Mouse (Mus musculus): ENCODE measurements around the gene Slx1b. TPM values are rescaled to one million over a fixed set of nuclear protein-coding genes. Genes with fewer than 3 reads are reported as not detected.
"Not testable (repeated sequence)": the region's sequence is repeated elsewhere in the genome, so short reads cannot be mapped to it uniquely, and the experiment has no call there.

Gene Slx1b
- polyA plus RNA-seq, 1 experiment from 2014 or later = 8.8 TPM

DNA sequence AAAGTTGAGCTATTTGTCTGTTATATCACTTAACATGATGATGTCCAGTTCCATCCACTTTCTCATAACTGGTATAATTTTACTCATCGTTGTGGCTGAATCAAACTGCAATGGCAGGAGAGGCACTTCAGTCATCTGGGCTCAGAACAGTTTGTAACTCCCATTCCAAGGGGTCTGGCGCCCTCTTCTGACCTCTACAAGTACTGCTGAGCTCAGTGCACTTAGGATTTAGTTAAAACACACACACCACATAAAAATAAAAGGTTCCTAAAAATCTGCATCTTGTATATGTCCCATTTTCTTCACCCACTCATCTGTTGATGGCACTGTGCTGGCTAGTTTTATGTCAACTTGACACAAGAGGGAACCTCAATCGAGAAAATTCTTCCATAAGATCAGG is 2.3 kb downstream of the Slx1b start:
- peaks cover 9% of the 10 kb centered on the region; the same call in 1 of the 2 replicates for H3K4me1 ChIP-seq (ENCODE audit: control insufficient read depth, insufficient read depth, low read length)
- no peak overlapping the region for H3K27ac ChIP-seq (replicated peaks; ENCODE audit: low read depth, low read length)
- DNase-seq (ENCODE audit: low spot score) (peak; percentile 85), ATAC-seq (ENCODE audit: insufficient number of reproducible peaks, low FRiP score, low TSS enrichment, low read depth) (no peak)
- no peak overlapping the region for H3K4me3 ChIP-seq (ENCODE audit: low read depth, low read length)
- peaks cover 9% of the 10 kb centered on the region for H3K36me3 ChIP-seq (ENCODE audit: control insufficient read depth, insufficient read depth, low read length)
- H3K27me3 ChIP-seq (ENCODE audit: control insufficient read depth, insufficient read depth, low read length) = no peaks in the 10 kb centered on the region
- H3K4me2 ChIP-seq (ENCODE audit: low read depth, severe bottlenecking) = no peak overlapping the region
- no peaks in the 10 kb centered on the region for H3K9me3 ChIP-seq (ENCODE audit: control insufficient read depth, low read length)
- WGBS = 48% methylated on average over 3 of the region's 3 CpGs
- H3K9ac ChIP-seq (ENCODE audit: low read length) = no peak overlapping the region

DNA sequence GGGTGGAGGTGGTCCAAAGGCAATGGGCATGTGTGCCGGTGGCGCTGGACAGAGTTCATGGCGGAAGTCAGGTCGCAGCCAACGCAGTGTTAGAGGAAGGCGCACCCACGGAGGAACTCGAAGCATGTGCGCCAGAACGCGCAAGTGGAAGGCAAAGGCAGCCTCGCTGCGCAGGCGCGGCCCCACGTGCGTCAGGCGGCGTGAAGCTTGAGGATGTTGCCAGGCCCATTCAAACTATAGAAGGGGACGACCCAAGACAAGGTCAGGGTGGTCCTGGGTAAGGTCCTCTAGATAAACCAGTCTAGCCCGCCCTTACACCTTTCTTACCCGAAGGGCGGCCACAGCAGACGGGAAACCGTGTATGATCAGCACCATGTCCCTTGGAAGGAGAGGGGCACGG is 3.2 kb downstream of the Slx1b start:
- 96% methylated on average over 26 of the region's 26 CpGs for WGBS
- ATAC-seq (ENCODE audit: insufficient number of reproducible peaks, low FRiP score, low TSS enrichment, low read depth) = no peak
- H3K4me3 ChIP-seq (ENCODE audit: low read depth, low read length) = no peak overlapping the region

DNA sequence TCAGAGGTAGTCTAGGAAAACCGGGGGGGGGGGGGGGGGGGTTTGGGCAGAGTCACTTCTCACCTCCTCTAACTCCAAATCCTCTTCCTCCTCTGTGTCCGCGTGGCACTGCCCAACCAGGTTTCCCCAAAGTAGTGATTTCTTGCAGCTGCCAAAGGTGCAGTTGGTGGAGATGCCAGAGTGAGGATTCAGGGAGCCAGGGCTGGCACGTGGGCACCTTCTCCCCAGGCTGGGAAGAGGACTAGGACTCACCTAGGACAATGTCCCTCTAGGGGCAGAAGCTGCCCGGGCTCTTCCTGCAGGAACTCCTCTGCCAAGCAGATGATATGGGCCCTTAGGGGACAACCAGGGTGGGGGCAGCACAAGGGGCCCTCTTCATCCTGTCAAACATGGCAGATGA is 3.9 kb downstream of the Slx1b start:
- Histone ChIP-seq H3K9ac (ENCODE audit: low read length) (no peak overlapping the region), H3K27me3 (ENCODE audit: control insufficient read depth, insufficient read depth, low read length) (no peaks in the 10 kb centered on the region), H3K27ac (replicated peaks; ENCODE audit: low read depth, low read length) (no peak overlapping the region), H3K4me1 (ENCODE audit: control insufficient read depth, insufficient read depth, low read length) (peaks cover 7% of the 10 kb centered on the region; the same call in 1 of the 2 replicates), H3K4me3 (ENCODE audit: low read depth, low read length) (no peak overlapping the region), H3K36me3 (ENCODE audit: control insufficient read depth, insufficient read depth, low read length) (peaks cover 7% of the 10 kb centered on the region), H3K4me2 (ENCODE audit: low read depth, severe bottlenecking) (no peak overlapping the region), H3K9me3 (ENCODE audit: control insufficient read depth, low read length) (no peaks in the 10 kb centered on the region)
- DNase-seq (ENCODE audit: low spot score) = no peak
- ATAC-seq (ENCODE audit: insufficient number of reproducible peaks, low FRiP score, low TSS enrichment, low read depth) = no peak
- 80% methylated on average over 5 of the region's 5 CpGs for WGBS

More for the DNA sequence above, 3.2 kb downstream of the Slx1b start:
- no peak for DNase-seq (ENCODE audit: low spot score)
- Histone ChIP-seq H3K36me3 (ENCODE audit: control insufficient read depth, insufficient read depth, low read length) (peaks cover 7% of the 10 kb centered on the region), H3K9me3 (ENCODE audit: control insufficient read depth, low read length) (no peaks in the 10 kb centered on the region), H3K27me3 (ENCODE audit: control insufficient read depth, insufficient read depth, low read length) (no peaks in the 10 kb centered on the region), H3K4me1 (ENCODE audit: control insufficient read depth, insufficient read depth, low read length) (peaks cover 9% of the 10 kb centered on the region; the same call in 1 of the 2 replicates), H3K27ac (replicated peaks; ENCODE audit: low read depth, low read length) (no peak overlapping the region), H3K4me2 (ENCODE audit: low read depth, severe bottlenecking) (no peak overlapping the region), H3K9ac (ENCODE audit: low read length) (no peak overlapping the region)

DNA sequence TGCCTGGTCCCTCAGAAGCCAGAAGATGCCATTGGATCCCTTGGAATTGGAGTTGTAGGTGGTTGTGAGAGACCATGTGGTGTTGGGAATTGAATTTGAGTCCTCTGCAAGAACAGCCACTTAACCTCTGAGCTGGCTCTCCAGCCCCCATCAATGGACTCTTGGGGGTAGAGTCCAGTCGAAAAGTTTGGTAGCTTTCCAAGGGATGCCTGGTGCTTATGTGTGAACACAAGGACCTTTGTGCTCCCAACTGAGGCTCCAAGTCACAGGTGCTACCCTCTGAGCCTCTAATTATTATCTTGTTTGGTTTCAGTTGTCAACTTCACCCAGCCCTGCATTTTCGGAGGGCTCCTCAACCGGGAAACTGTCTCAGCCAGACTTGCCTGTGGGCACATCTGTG is 4.8 kb downstream of the Slx1b start:
- no peaks in the 10 kb centered on the region for H3K9me3 ChIP-seq (ENCODE audit: control insufficient read depth, low read length)
- 91% methylated on average over 3 of the region's 3 CpGs for WGBS
- H3K4me3 ChIP-seq (ENCODE audit: low read depth, low read length) = no peak overlapping the region
- no peak for DNase-seq (ENCODE audit: low spot score)
- no peak overlapping the region for H3K9ac ChIP-seq (ENCODE audit: low read length)
- peaks cover 4% of the 10 kb centered on the region; the same call in 1 of the 2 replicates for H3K4me1 ChIP-seq (ENCODE audit: control insufficient read depth, insufficient read depth, low read length)
- ATAC-seq (ENCODE audit: insufficient number of reproducible peaks, low FRiP score, low TSS enrichment, low read depth) = no peak
- no peak overlapping the region for H3K27ac ChIP-seq (replicated peaks; ENCODE audit: low read depth, low read length)
- H3K36me3 ChIP-seq (ENCODE audit: control insufficient read depth, insufficient read depth, low read length) = peaks cover 7% of the 10 kb centered on the region
- no peaks in the 10 kb centered on the region for H3K27me3 ChIP-seq (ENCODE audit: control insufficient read depth, insufficient read depth, low read length)
- H3K4me2 ChIP-seq (ENCODE audit: low read depth, severe bottlenecking) = no peak overlapping the region

DNA sequence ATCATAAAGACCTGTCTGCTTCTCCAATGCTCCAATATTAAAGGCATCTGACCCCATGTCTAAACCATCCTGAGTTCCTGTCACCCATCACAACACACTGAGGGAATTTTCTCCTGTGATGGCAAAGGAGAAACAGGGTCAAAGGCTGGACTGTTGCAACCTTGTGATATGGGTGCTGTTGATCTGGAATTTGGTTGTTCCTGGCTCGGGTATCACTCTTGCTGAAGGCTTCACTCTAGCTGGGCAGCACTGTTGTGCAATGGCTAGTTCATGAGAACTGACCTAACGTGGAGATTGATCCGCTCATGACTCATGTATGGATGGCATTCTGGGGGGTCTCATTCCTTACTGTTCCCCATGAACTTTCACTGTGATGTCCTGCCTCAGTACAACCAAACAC is 6.6 kb downstream of the Slx1b start:
- ATAC-seq (ENCODE audit: insufficient number of reproducible peaks, low FRiP score, low TSS enrichment, low read depth) = no peak
- H3K27ac ChIP-seq (replicated peaks; ENCODE audit: low read depth, low read length) = no peak overlapping the region
- DNase-seq (ENCODE audit: low spot score) = no peak
- H3K36me3 ChIP-seq (ENCODE audit: control insufficient read depth, insufficient read depth, low read length) = peaks cover 7% of the 10 kb centered on the region
- H3K9me3 ChIP-seq (ENCODE audit: control insufficient read depth, low read length) = no peaks in the 10 kb centered on the region
- H3K4me3 ChIP-seq (ENCODE audit: low read depth, low read length) = no peak overlapping the region
- H3K9ac ChIP-seq (ENCODE audit: low read length) = no peak overlapping the region
- no peak overlapping the region for H3K4me2 ChIP-seq (ENCODE audit: low read depth, severe bottlenecking)
- H3K4me1 ChIP-seq (ENCODE audit: control insufficient read depth, insufficient read depth, low read length) = no peaks in the 10 kb centered on the region
- 94% methylated on average over 3 of the region's 3 CpGs for WGBS
- no peaks in the 10 kb centered on the region for H3K27me3 ChIP-seq (ENCODE audit: control insufficient read depth, insufficient read depth, low read length)

DNA sequence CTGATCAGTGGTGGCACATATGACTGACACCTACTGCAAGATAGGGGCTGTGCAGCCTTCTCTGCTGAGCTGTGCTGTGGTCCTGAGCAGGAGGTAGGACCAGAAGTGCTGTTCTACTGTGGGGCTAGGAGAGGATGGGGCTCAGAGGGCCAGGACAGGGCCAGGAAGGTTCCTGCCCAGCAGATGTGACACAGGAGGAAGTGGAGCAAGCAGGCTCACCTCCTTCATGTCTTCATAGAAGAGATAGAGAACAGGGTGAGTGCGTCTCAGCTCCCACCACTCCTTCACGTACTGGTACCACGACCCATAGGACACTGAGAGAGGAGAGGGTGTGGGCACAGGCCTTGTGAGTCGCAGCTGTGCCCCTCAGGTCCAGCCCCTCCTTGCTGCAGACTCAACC is 7.4 kb downstream of the Slx1b start:
- not testable (repeated sequence) for H3K27me3 ChIP-seq (ENCODE audit: control insufficient read depth, insufficient read depth, low read length); H3K4me3 ChIP-seq (ENCODE audit: low read depth, low read length); H3K27ac ChIP-seq (replicated peaks; ENCODE audit: low read depth, low read length); H3K9me3 ChIP-seq (ENCODE audit: control insufficient read depth, low read length); ATAC-seq (ENCODE audit: insufficient number of reproducible peaks, low FRiP score, low TSS enrichment, low read depth); H3K9ac ChIP-seq (ENCODE audit: low read length); H3K4me1 ChIP-seq (ENCODE audit: control insufficient read depth, insufficient read depth, low read length); DNase-seq (ENCODE audit: low spot score); H3K4me2 ChIP-seq (ENCODE audit: low read depth, severe bottlenecking); H3K36me3 ChIP-seq (ENCODE audit: control insufficient read depth, insufficient read depth, low read length)
- 87% methylated on average over 3 of the region's 4 CpGs for WGBS

DNA sequence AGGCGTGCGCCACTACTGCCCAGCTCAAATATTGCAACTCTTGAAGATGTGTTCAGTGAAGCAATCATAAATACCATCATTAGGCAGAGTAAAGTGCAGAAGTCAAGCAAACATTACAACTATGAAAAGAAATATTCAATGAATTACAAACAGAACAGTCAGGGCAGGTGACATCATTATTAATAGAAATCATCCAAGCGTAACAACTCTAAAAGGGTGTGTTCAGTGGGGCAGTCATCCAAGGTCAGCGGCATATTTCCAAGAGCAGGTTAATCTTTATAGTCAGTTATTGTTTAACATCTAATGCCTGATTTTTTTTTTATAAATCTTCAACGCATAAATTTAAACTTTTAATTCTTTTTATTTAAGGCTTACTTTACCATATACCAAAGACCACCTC is 14.4 kb downstream of the Slx1b start:
- H3K4me1 ChIP-seq (ENCODE audit: control insufficient read depth, insufficient read depth, low read length) = no peaks in the 10 kb centered on the region
- H3K27me3 ChIP-seq (ENCODE audit: control insufficient read depth, insufficient read depth, low read length) = no peaks in the 10 kb centered on the region
- H3K9me3 ChIP-seq (ENCODE audit: control insufficient read depth, low read length) = no peaks in the 10 kb centered on the region
- H3K9ac ChIP-seq (ENCODE audit: low read length) = no peak overlapping the region
- no peak overlapping the region for H3K27ac ChIP-seq (replicated peaks; ENCODE audit: low read depth, low read length)
- no peak overlapping the region for H3K4me2 ChIP-seq (ENCODE audit: low read depth, severe bottlenecking)
- no peak overlapping the region for H3K4me3 ChIP-seq (ENCODE audit: low read depth, low read length)
- WGBS = 96% methylated on average over 5 of the region's 5 CpGs
- H3K36me3 ChIP-seq (ENCODE audit: control insufficient read depth, insufficient read depth, low read length) = no peaks in the 10 kb centered on the region
- ATAC-seq (ENCODE audit: insufficient number of reproducible peaks, low FRiP score, low TSS enrichment, low read depth) (no peak), DNase-seq (ENCODE audit: low spot score) (no peak)

DNA sequence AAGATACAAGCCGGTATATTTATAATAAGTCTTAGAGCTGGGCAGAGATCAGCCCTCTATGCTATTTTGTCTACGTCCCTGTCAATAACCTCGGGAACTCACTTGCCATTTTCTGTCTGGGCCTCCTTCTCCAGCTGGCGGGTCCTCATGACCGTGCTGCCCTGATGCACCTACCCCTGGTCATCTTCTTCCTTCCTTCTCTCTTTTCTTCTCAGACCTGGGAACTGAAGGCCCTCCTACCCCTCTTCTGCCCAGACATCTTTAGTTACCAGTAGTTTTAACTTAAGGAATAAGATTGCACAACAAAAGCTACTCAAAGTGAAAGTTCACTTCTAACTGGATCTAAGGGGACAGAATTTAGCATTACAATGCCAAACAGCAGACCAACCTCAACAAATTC is 15.9 kb downstream of the Slx1b start:
- Histone ChIP-seq H3K27ac (replicated peaks; ENCODE audit: low read depth, low read length) (no peak overlapping the region), H3K36me3 (ENCODE audit: control insufficient read depth, insufficient read depth, low read length) (no peaks in the 10 kb centered on the region), H3K4me2 (ENCODE audit: low read depth, severe bottlenecking) (no peak overlapping the region), H3K9me3 (ENCODE audit: control insufficient read depth, low read length) (no peaks in the 10 kb centered on the region), H3K4me1 (ENCODE audit: control insufficient read depth, insufficient read depth, low read length) (no peaks in the 10 kb centered on the region), H3K9ac (ENCODE audit: low read length) (no peak overlapping the region), H3K4me3 (ENCODE audit: low read depth, low read length) (no peak overlapping the region), H3K27me3 (ENCODE audit: control insufficient read depth, insufficient read depth, low read length) (no peaks in the 10 kb centered on the region)
- ATAC-seq (ENCODE audit: insufficient number of reproducible peaks, low FRiP score, low TSS enrichment, low read depth) = no peak
- DNase-seq (ENCODE audit: low spot score) = no peak
- 91% methylated on average over 5 of the region's 5 CpGs for WGBS

DNA sequence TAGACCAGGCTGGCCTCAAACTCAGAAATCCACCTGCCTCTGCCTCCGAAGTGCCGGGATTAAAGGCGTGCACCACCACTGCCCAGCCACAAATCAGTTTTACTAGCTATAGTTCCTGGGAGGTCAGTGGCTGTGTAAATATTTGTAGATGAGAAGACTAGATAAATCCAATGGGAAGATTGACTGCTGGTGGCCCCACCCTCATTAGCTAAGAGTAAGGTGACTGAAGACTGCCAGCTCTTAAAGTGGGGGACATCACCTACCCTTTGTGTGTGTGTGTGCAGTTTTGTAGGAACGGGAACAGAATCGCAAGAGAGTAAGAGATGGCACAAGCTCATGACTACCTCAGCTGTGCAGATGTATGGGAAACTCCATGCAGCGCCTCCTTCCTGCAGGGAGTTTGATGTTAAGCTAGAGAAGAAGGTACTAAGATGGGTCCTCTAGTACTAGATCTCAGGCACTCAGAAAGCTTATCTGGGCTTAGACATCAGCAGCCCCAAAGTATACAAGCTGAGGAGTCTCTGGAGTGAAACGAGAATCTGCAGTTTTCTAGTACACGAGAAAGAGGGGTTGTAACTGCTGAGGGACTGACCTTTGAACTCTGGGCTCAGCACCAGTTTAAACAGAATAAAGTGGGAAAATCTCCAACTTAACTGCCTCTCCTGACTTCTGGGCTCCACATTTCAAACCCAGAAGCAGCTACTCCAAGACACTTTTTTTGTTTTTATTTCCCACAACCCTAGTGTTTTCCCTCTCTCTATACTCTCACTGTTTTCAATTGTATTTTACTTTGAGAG is 16.8 kb downstream of the Slx1b start:
- Histone ChIP-seq H3K36me3 (ENCODE audit: control insufficient read depth, insufficient read depth, low read length) (no peaks in the 10 kb centered on the region), H3K27ac (replicated peaks; ENCODE audit: low read depth, low read length) (no peak overlapping the region), H3K4me2 (ENCODE audit: low read depth, severe bottlenecking) (no peak overlapping the region), H3K4me3 (ENCODE audit: low read depth, low read length) (no peak overlapping the region), H3K27me3 (ENCODE audit: control insufficient read depth, insufficient read depth, low read length) (no peaks in the 10 kb centered on the region), H3K9me3 (ENCODE audit: control insufficient read depth, low read length) (no peaks in the 10 kb centered on the region), H3K4me1 (ENCODE audit: control insufficient read depth, insufficient read depth, low read length) (no peaks in the 10 kb centered on the region), H3K9ac (ENCODE audit: low read length) (no peak overlapping the region)
- DNase-seq (ENCODE audit: low spot score) (no peak), ATAC-seq (ENCODE audit: insufficient number of reproducible peaks, low FRiP score, low TSS enrichment, low read depth) (no peak)
- 71% methylated on average over 8 of the region's 8 CpGs for WGBS
